Mouse (Mus musculus): ENCODE measurements around the gene Emp1. TPM values are rescaled to one million over a fixed set of nuclear protein-coding genes. Genes with fewer than 3 reads are reported as not detected.

Emp1 gene
- total and polyA plus RNA-seq, 3 experiments = 0.22 TPM; not detected in 2

DNA sequence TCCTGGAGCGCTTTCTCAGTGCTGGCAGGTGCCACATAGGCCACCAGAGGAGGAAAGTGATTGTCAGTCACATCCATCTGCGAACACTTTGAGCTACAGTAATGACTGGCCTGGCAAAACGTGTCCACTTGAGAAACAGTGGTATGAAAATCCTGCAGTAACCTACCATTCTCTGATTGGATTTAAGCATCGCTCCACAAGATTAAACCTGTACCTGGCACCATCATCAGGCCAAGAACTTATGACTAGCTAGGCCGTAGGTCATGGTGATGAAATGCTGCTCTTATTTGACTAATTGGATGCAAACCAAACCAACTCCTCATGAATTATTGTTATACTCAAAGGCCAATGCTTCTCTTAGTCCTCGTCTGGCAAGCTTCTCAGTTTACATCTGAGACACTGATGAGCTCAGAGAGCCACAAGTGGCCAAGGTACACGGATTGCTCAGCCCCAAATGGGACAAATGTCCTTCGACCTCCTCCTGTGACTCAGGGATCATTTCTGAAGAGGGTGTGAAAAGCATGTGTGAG lies 68.2 kb downstream of the Emp1 start:
- ATAC-seq (ENCODE audit: extremely low read depth, insufficient number of reproducible peaks, low FRiP score, poor library complexity, severe bottlenecking) (no peak), DNase-seq (ENCODE audit: low spot score) (no peak)
- H3K9me3 ChIP-seq (replicated peaks) = peaks cover 35% of the 10 kb centered on the region
- H3K36me3 ChIP-seq (replicated peaks) = no peaks in the 10 kb centered on the region
- H3K27me3 ChIP-seq (ENCODE audit: insufficient read depth, low read length) = no peaks in the 10 kb centered on the region
- no peaks in the 10 kb centered on the region for H3K4me1 ChIP-seq (ENCODE audit: insufficient read depth, low read depth, low read length)
- no peak for TF ChIP-seq CTCF (IDR thresholded peaks at IDR 0.05; ENCODE audit: low read depth, low read length)
- TF ChIP-seq GATA1 (IDR thresholded peaks at IDR 0.05; ENCODE audit: borderline replicate concordance, low read length) = no peak
- no peak for TF ChIP-seq POLR2AphosphoS5 (IDR thresholded peaks at IDR 0.05; ENCODE audit: insufficient replicate concordance, low read depth, low read length)
- no peak for TF ChIP-seq GATA2 (IDR thresholded peaks at IDR 0.05; ENCODE audit: borderline replicate concordance, low read depth, low read length)
- TF ChIP-seq TAL1 (conservative IDR thresholded peaks at IDR 0.05; ENCODE audit: low read depth, low read length) = no peak
- no peak overlapping the region for H3K4me3 ChIP-seq (ENCODE audit: low read depth, low read length)

Other genes with a start within 250 kb of the Emp1 start
- gene Gprc5d, start 244.3 kb upstream of the Emp1 start, total RNA-seq (2014; fragmentation: Nextera tagmentation) = not detected in 2 replicates
- 0.12 TPM in 1 of 2 replicates, not detected in the other for gene Gprc5d, start 244.3 kb upstream of the Emp1 start, total RNA-seq (2017)
- gene Gprc5d, start 244.3 kb upstream of the Emp1 start, polyA plus RNA-seq (2012) = not detected in 2 replicates
- 26.3 and 37.3 TPM in 2 replicates for gene Fam234b, start 164.6 kb upstream of the Emp1 start, total RNA-seq (2014; fragmentation: Nextera tagmentation)
- gene Fam234b, start 164.6 kb upstream of the Emp1 start, total RNA-seq (2017) = 18.0 and 18.3 TPM in 2 replicates
- 6.6 and 7.5 TPM in 2 replicates for gene Fam234b, start 164.6 kb upstream of the Emp1 start, polyA plus RNA-seq (2012)
- gene Hebp1, start 164.5 kb upstream of the Emp1 start, total RNA-seq (2014; fragmentation: Nextera tagmentation) = 21.4 and 21.7 TPM in 2 replicates
- gene Hebp1, start 164.5 kb upstream of the Emp1 start, total RNA-seq (2017) = 42.0 and 45.4 TPM in 2 replicates
- 2.8 and 5.6 TPM in 2 replicates for gene Hebp1, start 164.5 kb upstream of the Emp1 start, polyA plus RNA-seq (2012)
- gene Gsg1, start 108.2 kb upstream of the Emp1 start, total RNA-seq (2014; fragmentation: Nextera tagmentation) = not detected in 2 replicates
- not detected in 2 replicates for gene Gsg1, start 108.2 kb upstream of the Emp1 start, total RNA-seq (2017)
- not detected in 2 replicates for gene Gsg1, start 108.2 kb upstream of the Emp1 start, polyA plus RNA-seq (2012)
- not detected in 2 replicates for gene Pbp2, start 52.1 kb upstream of the Emp1 start, total RNA-seq (2014; fragmentation: Nextera tagmentation)
- not detected in 2 replicates for gene Pbp2, start 52.1 kb upstream of the Emp1 start, total RNA-seq (2017)
- not detected in 2 replicates for gene Pbp2, start 52.1 kb upstream of the Emp1 start, polyA plus RNA-seq (2012)